Mouse (Mus musculus) adrenal gland, postnatal 4 days (tissue): ENCODE data around the gene Atg10. TPM values are rescaled to one million over a fixed set of nuclear protein-coding genes. Genes with fewer than 3 reads are reported as not detected.
A peak's percentile ranks its signal among the peaks of the same experiment; 100 is the strongest.

Experiments used
- DNase-seq, 2 experiments: peaks; one replicate each; pipeline ENCODE4 v3.0.0; 2021 to 2022; ENCODE audit warnings: low spot score in 2 of 2, mixed read lengths in 2 of 2
- total RNA-seq, 2 experiments: library from RNA; stranded (reverse); gene quantifications; 2 replicates each; pipeline ENCODE4 v1.2.3; 2021

Gene Atg10
- total RNA-seq, 2 experiments from 2014 or later, result 22.4 to 23.4 TPM

DNA sequence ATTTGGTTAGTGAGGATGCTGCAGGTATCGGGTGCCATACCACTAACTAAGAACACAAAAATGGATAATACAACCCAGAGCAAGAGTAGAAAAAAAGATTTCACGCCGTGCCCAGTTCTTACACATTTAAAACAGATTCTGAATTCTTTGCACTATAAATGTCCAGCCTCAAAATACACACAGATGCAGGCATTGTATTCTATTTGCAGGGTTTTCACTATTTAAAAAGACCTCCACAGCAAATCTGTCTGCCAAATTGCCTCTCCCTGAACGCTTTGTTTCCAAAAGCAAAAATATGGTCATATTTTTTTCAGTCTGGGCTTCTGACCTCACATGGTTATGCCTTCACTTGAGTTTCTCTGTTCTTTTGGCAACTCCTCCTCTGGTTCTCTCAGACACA is 328.9 kb downstream of the Atg10 start:
- DNase-seq, result no peak

DNA sequence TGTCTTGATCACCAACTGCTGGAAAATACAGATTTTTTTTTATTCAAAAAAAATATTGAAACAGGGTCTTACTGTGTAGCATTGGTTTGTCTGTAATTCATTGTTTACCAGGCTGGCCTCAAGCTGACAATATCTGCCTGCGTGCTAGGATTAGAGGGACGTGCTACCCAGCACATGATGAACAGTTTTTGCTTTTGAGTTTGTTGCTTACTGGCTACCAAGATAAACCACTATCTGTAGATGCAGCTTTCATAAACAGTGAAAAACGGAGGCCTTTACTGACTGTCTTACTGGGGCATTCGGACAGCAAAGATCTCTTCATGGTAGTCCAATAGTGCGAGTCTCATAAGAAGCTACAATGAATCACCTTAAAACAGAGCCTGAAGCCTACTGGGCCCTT is 333.7 kb downstream of the Atg10 start:
- no peak for DNase-seq

DNA sequence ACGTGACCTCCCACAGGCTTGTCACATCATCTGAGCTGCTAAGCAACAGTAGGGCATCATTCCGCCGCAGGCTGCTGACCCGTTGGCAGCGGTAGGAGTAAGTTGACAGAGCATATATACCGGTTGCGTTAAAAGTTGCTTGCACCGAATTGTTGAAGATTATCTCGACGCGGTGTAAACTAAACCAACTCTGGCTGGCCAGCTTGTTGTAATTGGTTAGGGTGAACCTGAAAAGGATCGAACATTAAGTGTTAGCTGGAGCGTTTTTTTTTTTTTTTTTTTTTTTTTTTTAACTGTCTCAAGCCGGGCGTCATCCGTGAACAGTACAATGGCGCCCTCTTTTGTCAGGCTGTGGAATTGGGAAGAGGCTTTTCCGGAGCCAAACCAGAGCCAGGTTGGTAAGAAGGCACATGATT is 337.2 kb downstream of the Atg10 start:
- peak in 1 of 2 experiments; percentile 13 for DNase-seq

DNA sequence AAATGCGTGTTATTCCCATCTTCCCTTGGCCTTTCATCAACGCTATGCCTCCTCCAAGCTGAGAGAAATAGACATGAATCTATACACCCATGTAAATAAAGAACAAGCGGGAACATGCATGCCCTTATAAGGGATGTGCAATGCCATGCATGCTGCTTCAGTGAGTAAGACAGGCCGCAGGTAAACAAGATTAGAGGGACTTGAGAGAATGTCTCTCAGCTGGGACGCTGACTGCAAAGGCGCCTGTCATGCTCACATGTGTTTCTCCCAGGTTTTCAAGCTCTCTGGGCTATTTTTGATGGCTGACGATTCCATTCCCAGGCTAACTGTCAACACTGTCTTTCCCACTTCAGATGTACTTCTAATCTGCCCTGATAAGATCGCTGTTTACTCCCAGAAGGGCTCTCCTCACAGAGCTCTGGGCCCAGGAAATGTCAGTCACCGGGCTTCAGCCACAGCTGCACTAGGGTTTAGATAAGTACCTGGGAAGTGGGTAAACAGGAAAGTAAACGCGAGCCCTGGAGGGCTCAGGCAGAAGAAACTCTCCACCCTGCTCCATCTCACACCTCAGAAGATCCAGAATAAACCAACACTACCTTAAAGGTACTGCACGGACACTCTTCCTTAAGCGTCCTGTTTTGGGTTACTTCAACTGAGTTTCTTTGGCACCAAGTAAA is 337.8 kb downstream of the Atg10 start:
- no peak for DNase-seq

Other genes starting within 250 kb of the Atg10 start
- gene Ssbp2, start 236.3 kb upstream of the Atg10 start, total RNA-seq, result 10 to 100 TPM; 42.0 to 50.9 TPM